Mouse (Mus musculus) midbrain, postnatal 0 days (tissue): Measurements from ENCODE around the gene Gm3415. TPM values are rescaled to one million over a fixed set of nuclear protein-coding genes. Genes with fewer than 3 reads are reported as not detected.
A peak's percentile ranks its signal among the peaks of the same experiment; 100 is the strongest.
"Not testable (repeated sequence)": the region's sequence is repeated elsewhere in the genome, so short reads cannot be mapped to it uniquely, and the experiment has no call there.

Source experiments
- ATAC-seq: fragments of 200-750 bp; cut with Nextera tagmentation; 2 replicates; pipeline ENCODE4 v1.8.0; 2017; ENCODE audit warnings: moderate number of reproducible peaks, mild to moderate bottlenecking, moderate TSS enrichment, moderate library complexity; ENCODE audit not compliant: low FRiP score
- DNase-seq: peaks from one replicate; pipeline ENCODE4 v3.0.0-alpha.2; 2015; ENCODE audit warnings: low spot score
- H3K27ac ChIP-seq: fragments of 300-500 bp; sonication (generic); 2 replicates; pipeline ENCODE4 v1.5.1; 2014; ENCODE audit warnings: low read depth, mild to moderate bottlenecking, low read length, mixed read lengths
- H3K27me3 ChIP-seq: fragments of 300-500 bp; sonication (generic); 2 replicates; pipeline ENCODE4 v1.6.1; 2014; ENCODE audit warnings: low read length, control low read depth, mixed read lengths; ENCODE audit not compliant: insufficient read depth
- H3K36me3 ChIP-seq: fragments of 300-500 bp; sonication (generic); 2 replicates; pipeline ENCODE4 v1.6.1; 2014; ENCODE audit warnings: low read length, control low read depth, mixed read lengths; ENCODE audit not compliant: insufficient read depth
- H3K4me1 ChIP-seq: fragments of 300-500 bp; sonication (generic); 2 replicates; pipeline ENCODE4 v1.6.1; 2014; ENCODE audit warnings: mild to moderate bottlenecking, control low read depth, antibody characterized with exemption, low read length, mixed read lengths; ENCODE audit not compliant: insufficient read depth
- H3K4me2 ChIP-seq: fragments of 300-500 bp; sonication (generic); 2 replicates; pipeline ENCODE4 v1.6.1; 2014; ENCODE audit warnings: low read depth, mild to moderate bottlenecking, low read length, mixed read lengths; ENCODE audit not compliant: poor library complexity, severe bottlenecking
- H3K4me3 ChIP-seq: fragments of 300-500 bp; sonication (generic); 2 replicates; pipeline ENCODE4 v1.5.1; 2014; ENCODE audit warnings: low read depth, mild to moderate bottlenecking, low read length, moderate library complexity
- H3K9ac ChIP-seq: fragments of 300-500 bp; sonication (generic); replicated peaks from 2 replicates; pipeline ENCODE4 v1.6.1; 2014; ENCODE audit warnings: mild to moderate bottlenecking, low read length, moderate library complexity, mixed read lengths; ENCODE audit not compliant: poor library complexity, severe bottlenecking
- H3K9me3 ChIP-seq: fragments of 300-500 bp; sonication (generic); 2 replicates; pipeline ENCODE4 v1.6.1; 2016; ENCODE audit warnings: low read length, control low read depth
- CTCF ChIP-seq: IDR thresholded peaks from 2 replicates; pipeline ENCODE4 v1.5.1; 2016; ENCODE audit warnings: antibody characterized with exemption, mild to moderate bottlenecking
- WGBS: fragments of 180-500 bp; shearing (Covaris S2); extraction: QIAGEN DNeasy Blood & Tissue Kit; methylation state at CpG from one replicate; pipeline ENCODE4 v1.1.7; 2014; 5-methylcytosine and 5-hydroxymethylcytosine counted together
- polyA plus RNA-seq: library from polyadenylated mRNA; unstranded; fragments of >200 nt; fragmentation: Nextera tagmentation; extraction: Ambion mirVana; gene quantifications from 2 replicates; pipeline ENCODE4 v1.2.1, GENCODE M21; 2015
- total RNA-seq: library from RNA; depleted of rRNA; stranded (reverse); fragments of >200 nt; gene quantifications from 2 replicates; pipeline ENCODE4 v1.2.3, GENCODE M21; 2014; rRNA removed

Gene Gm3415
- total and polyA plus RNA-seq, 2 experiments from 2014 or later, result not detected

- Histone ChIP-seq H3K9ac (no peak overlapping the region), H3K27ac (peak overlapping the region; percentile 26; the same call in 1 of the 2 replicates), H3K36me3 (no peaks in the 10 kb centered on the region), H3K9me3 (0 out of 2 replicates have a peak, but pooled peaks cover 4% of the 10 kb centered on the region), H3K4me3 (no peak overlapping the region), H3K4me1 (no peaks in the 10 kb centered on the region), H3K27me3 (no peaks in the 10 kb centered on the region), H3K4me2 (no peak overlapping the region)
- 63% methylated on average over 27 of the region's 27 CpGs for WGBS
- DNase-seq, result peak; percentile 50
- ATAC-seq, result peak; percentile 58; the same call in 1 of the 2 replicates
- TF ChIP-seq CTCF, result no peak
Measured at GRCm38 (mm10) chr5:146598215-146599119, 42.5 kb downstream of the Gm3415 start.

- H3K9ac ChIP-seq, H3K36me3 ChIP-seq, H3K9me3 ChIP-seq, DNase-seq, ATAC-seq, H3K4me3 ChIP-seq, H3K27me3 ChIP-seq, H3K4me2 ChIP-seq, H3K4me1 ChIP-seq: not testable (repeated sequence)
- peak overlapping the region; percentile 26; the same call in 1 of the 2 replicates for H3K27ac ChIP-seq
- WGBS, result 75% methylated on average over 7 of the region's 7 CpGs
Measured at GRCm38 (mm10) chr5:146599216-146599615, 43.3 kb downstream of the Gm3415 start.

- no peaks in the 10 kb centered on the region for H3K36me3 ChIP-seq
- no peaks in the 10 kb centered on the region for H3K4me1 ChIP-seq
- no peak for TF ChIP-seq CTCF
- ATAC-seq (no peak), DNase-seq (no peak)
- H3K9me3 ChIP-seq, result no peaks in the 10 kb centered on the region
- H3K27ac ChIP-seq, result no peak overlapping the region
- no peak overlapping the region for H3K9ac ChIP-seq
- no peak overlapping the region for H3K4me2 ChIP-seq
- no peaks in the 10 kb centered on the region for H3K27me3 ChIP-seq
- no peak overlapping the region for H3K4me3 ChIP-seq
- WGBS, result 84% methylated on average over 5 of the region's 5 CpGs
Measured at GRCm38 (mm10) chr5:146599970-146600369, 44.0 kb downstream of the Gm3415 start.

GRCm38 (mm10) chr5:146606221-146606620 is 50.3 kb downstream of the Gm3415 start:
- WGBS, result 89% methylated on average over 5 of the region's 5 CpGs
- H3K9ac ChIP-seq, result no peak overlapping the region
- H3K27ac ChIP-seq, result no peak overlapping the region
- H3K4me1 ChIP-seq, result no peaks in the 10 kb centered on the region
- TF ChIP-seq CTCF, result no peak
- DNase-seq, result no peak
- no peak overlapping the region for H3K4me3 ChIP-seq
- no peak overlapping the region for H3K4me2 ChIP-seq
- no peak for ATAC-seq
- H3K36me3 ChIP-seq, result no peaks in the 10 kb centered on the region
- H3K9me3 ChIP-seq, result no peaks in the 10 kb centered on the region
- no peaks in the 10 kb centered on the region for H3K27me3 ChIP-seq

GRCm38 (mm10) chr5:146606895-146607294 is 51.0 kb downstream of the Gm3415 start:
- no peak for ATAC-seq
- Histone ChIP-seq H3K4me2 (no peak overlapping the region), H3K27me3 (no peaks in the 10 kb centered on the region), H3K9ac (no peak overlapping the region), H3K27ac (no peak overlapping the region), H3K9me3 (no peaks in the 10 kb centered on the region), H3K4me1 (no peaks in the 10 kb centered on the region), H3K36me3 (no peaks in the 10 kb centered on the region), H3K4me3 (no peak overlapping the region)
- TF ChIP-seq CTCF, result no peak
- DNase-seq, result no peak
- WGBS, result 88% methylated on average over 5 of the region's 5 CpGs

GRCm38 (mm10) chr5:146607816-146608215 is 51.9 kb downstream of the Gm3415 start:
- no peak for TF ChIP-seq CTCF
- DNase-seq (no peak), ATAC-seq (no peak)
- Histone ChIP-seq H3K27me3 (no peaks in the 10 kb centered on the region), H3K27ac (no peak overlapping the region), H3K4me3 (no peak overlapping the region), H3K4me1 (no peaks in the 10 kb centered on the region), H3K9me3 (no peaks in the 10 kb centered on the region), H3K36me3 (no peaks in the 10 kb centered on the region), H3K9ac (no peak overlapping the region), H3K4me2 (no peak overlapping the region)
- 83% methylated on average over 5 of the region's 5 CpGs for WGBS

Other genes with a start within 250 kb of the Gm3415 start
- gene Wasf3, start 171.2 kb upstream of the Gm3415 start, total RNA-seq, result 40.4 and 40.7 TPM in 2 replicates
- 18.3 and 19.1 TPM in 2 replicates for gene Wasf3, start 171.2 kb upstream of the Gm3415 start, polyA plus RNA-seq
- not detected in 2 replicates for gene Gm6408, start 74.2 kb upstream of the Gm3415 start, total RNA-seq
- gene Gm6408, start 74.2 kb upstream of the Gm3415 start, polyA plus RNA-seq, result not detected in 2 replicates
- not detected in 2 replicates for gene Gm6370, start 64.8 kb upstream of the Gm3415 start, total RNA-seq
- gene Gm6370, start 64.8 kb upstream of the Gm3415 start, polyA plus RNA-seq, result not detected in 2 replicates
- not detected in 2 replicates for gene 4930449I24Rik, start 53.7 kb upstream of the Gm3415 start, total RNA-seq
- not detected in 2 replicates for gene 4930449I24Rik, start 53.7 kb upstream of the Gm3415 start, polyA plus RNA-seq
- gene Gm3402, start 42.0 kb upstream of the Gm3415 start, total RNA-seq, result not detected in 2 replicates
- not detected in 2 replicates for gene Gm3402, start 42.0 kb upstream of the Gm3415 start, polyA plus RNA-seq
- gene Gm3404, start 30.3 kb upstream of the Gm3415 start, total RNA-seq, result not detected in 2 replicates
- gene Gm3404, start 30.3 kb upstream of the Gm3415 start, polyA plus RNA-seq, result not detected in 2 replicates
- not detected in 2 replicates for gene Gm3409, start 18.5 kb upstream of the Gm3415 start, total RNA-seq
- gene Gm3409, start 18.5 kb upstream of the Gm3415 start, polyA plus RNA-seq, result not detected in 2 replicates
- 43.4 and 48.0 TPM in 2 replicates for gene Gpr12, start 29.1 kb downstream of the Gm3415 start, total RNA-seq
- gene Gpr12, start 29.1 kb downstream of the Gm3415 start, polyA plus RNA-seq, result 33.9 and 34.2 TPM in 2 replicates
- gene Usp12, start 238.9 kb downstream of the Gm3415 start, total RNA-seq, result 24.1 and 26.7 TPM in 2 replicates
- gene Usp12, start 238.9 kb downstream of the Gm3415 start, polyA plus RNA-seq, result 13.7 and 14.1 TPM in 2 replicates